Mouse (Mus musculus) bone marrow, adult 2 months (tissue): ENCODE results near the gene Ndufv1.

Experiments used
- CTCF ChIP-seq: fragments of 200-500 bp; IDR thresholded peaks from 2 replicates; pipeline ENCODE4 v1.5.1; 2011; ENCODE audit warnings: low read length, control low read depth; ENCODE audit not compliant: control insufficient read depth, insufficient read depth
- POLR2A ChIP-seq: fragments of 200-500 bp; IDR thresholded peaks from 2 replicates; pipeline ENCODE4 v1.6.1; 2011; ENCODE audit warnings: low read depth, mild to moderate bottlenecking, control low read depth, low read length, borderline replicate concordance; ENCODE audit not compliant: control insufficient read depth

- no peak for TF ChIP-seq CTCF
- no peak for TF ChIP-seq POLR2A
Measured at GRCm38 (mm10) chr19:4046866-4047254, 34.3 kb upstream of the Ndufv1 start.
